Mouse (Mus musculus) hindbrain, embryonic 16.5 days (tissue): ENCODE results near the gene Ifi27. TPM values are rescaled to one million over a fixed set of nuclear protein-coding genes. Genes with fewer than 3 reads are reported as not detected.

Experiments used
- ATAC-seq: fragments of 200-750 bp; cut with Nextera tagmentation; 2 replicates; pipeline ENCODE4 v1.8.0; 2017; ENCODE audit warnings: moderate TSS enrichment, moderate library complexity
- H3K27ac ChIP-seq: fragments of 300-500 bp; sonication (generic); 2 replicates; pipeline ENCODE4 v1.5.1; 2014; ENCODE audit warnings: low read depth, mild to moderate bottlenecking, control low read depth, low read length, moderate library complexity
- H3K27me3 ChIP-seq: fragments of 300-500 bp; sonication (generic); replicated peaks from 2 replicates; pipeline ENCODE4 v1.6.1; 2014; ENCODE audit warnings: low read length; ENCODE audit not compliant: control insufficient read depth, insufficient read depth
- H3K36me3 ChIP-seq: fragments of 300-500 bp; sonication (generic); 2 replicates; pipeline ENCODE4 v1.6.1; 2014; ENCODE audit warnings: mild to moderate bottlenecking, low read length, moderate library complexity, mixed read lengths; ENCODE audit not compliant: control insufficient read depth, insufficient read depth
- H3K4me1 ChIP-seq: fragments of 300-500 bp; sonication (generic); 2 replicates; pipeline ENCODE4 v1.6.1; 2014; ENCODE audit warnings: low read depth, low read length; ENCODE audit not compliant: control insufficient read depth, insufficient read depth
- H3K4me2 ChIP-seq: fragments of 300-500 bp; sonication (generic); 2 replicates; pipeline ENCODE4 v1.6.1; 2014; ENCODE audit warnings: mild to moderate bottlenecking, low read length, control low read depth, moderate library complexity
- H3K4me3 ChIP-seq: fragments of 300-500 bp; sonication (generic); 2 replicates; pipeline ENCODE4 v1.5.1; 2014; ENCODE audit warnings: mild to moderate bottlenecking, low read length, control low read depth, moderate library complexity
- H3K9ac ChIP-seq: fragments of 300-500 bp; sonication (generic); 2 replicates; pipeline ENCODE4 v1.6.1; 2014; ENCODE audit warnings: low read depth, mild to moderate bottlenecking, control low read depth, low read length, moderate library complexity
- H3K9me3 ChIP-seq: fragments of 300-500 bp; sonication (generic); 2 replicates; pipeline ENCODE4 v1.6.1; 2014; ENCODE audit warnings: mild to moderate bottlenecking, low read length, moderate library complexity; ENCODE audit not compliant: control insufficient read depth
- WGBS: fragments of 180-500 bp; shearing (Covaris S2); extraction: QIAGEN DNeasy Blood & Tissue Kit; methylation state at CpG from one replicate; pipeline ENCODE4 v1.1.7; 2014; 5-methylcytosine and 5-hydroxymethylcytosine counted together
- polyA plus RNA-seq: library from polyadenylated mRNA; unstranded; fragments of >200 nt; fragmentation: Nextera tagmentation; extraction: Ambion mirVana; gene quantifications from 2 replicates; pipeline ENCODE4 v1.2.1, GENCODE M21; 2015

The Ifi27 gene
- polyA plus RNA-seq, 1 experiment from 2014 or later: 16.6 TPM

GRCm38 (mm10) chr12:103404131-103404530, 29.9 kb upstream of the Ifi27 start:
- peaks cover 46% of the 10 kb centered on the region for H3K36me3 ChIP-seq
- 87% methylated on average over 18 of the region's 18 CpGs for WGBS
- no peaks in the 10 kb centered on the region for H3K27me3 ChIP-seq
- no peak overlapping the region for H3K4me2 ChIP-seq
- H3K9ac ChIP-seq: no peak overlapping the region
- no peak for ATAC-seq
- H3K4me1 ChIP-seq: no peaks in the 10 kb centered on the region
- no peak overlapping the region for H3K27ac ChIP-seq
- no peak overlapping the region for H3K4me3 ChIP-seq
- no peaks in the 10 kb centered on the region for H3K9me3 ChIP-seq

DNA sequence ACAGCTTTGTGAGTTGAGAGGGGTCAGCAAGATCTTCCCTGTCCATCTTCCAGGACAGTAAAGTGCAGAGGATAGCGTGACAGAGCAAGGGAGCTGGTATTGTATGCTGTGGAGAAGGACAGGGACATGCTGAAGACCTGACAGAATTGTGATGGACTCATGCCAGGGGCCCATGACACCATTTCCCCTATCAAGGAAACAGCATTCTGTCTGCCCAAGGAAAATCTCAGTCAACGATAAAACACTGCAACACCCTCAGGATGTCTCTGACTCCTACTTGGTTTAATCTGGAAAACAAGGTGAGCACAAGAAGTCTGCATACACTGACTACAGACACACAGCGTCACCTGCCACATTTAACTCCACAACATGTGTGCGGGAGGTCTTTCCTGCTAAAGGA, 26.3 kb upstream of the Ifi27 start, which contains the start of gene 9330161L09Rik:
Gene 9330161L09Rik, minus strand, starts transcription at position 101 of the 400 bp plus-strand sequence.
- H3K4me1 ChIP-seq: no peaks in the 10 kb centered on the region
- H3K36me3 ChIP-seq: peaks cover 66% of the 10 kb centered on the region
- no peaks in the 10 kb centered on the region for H3K27me3 ChIP-seq
- ATAC-seq: no peak
- no peak within 1 kb of the TSS for H3K9ac ChIP-seq
- H3K4me2 ChIP-seq: no peak within 1 kb of the TSS
- H3K4me3 ChIP-seq: no peak within 1 kb of the TSS
- WGBS: 96% methylated on average over 4 of the region's 4 CpGs
- no peaks in the 10 kb centered on the region for H3K9me3 ChIP-seq
- no peak within 1 kb of the TSS for H3K27ac ChIP-seq

GRCm38 (mm10) chr12:103408144-103408543, 25.9 kb upstream of the Ifi27 start:
- no peaks in the 10 kb centered on the region for H3K9me3 ChIP-seq
- H3K27me3 ChIP-seq: no peaks in the 10 kb centered on the region
- no peak overlapping the region for H3K9ac ChIP-seq
- WGBS: 93% methylated on average over 10 of the region's 10 CpGs
- no peak for ATAC-seq
- peaks cover 62% of the 10 kb centered on the region for H3K36me3 ChIP-seq
- H3K4me3 ChIP-seq: no peak overlapping the region
- H3K27ac ChIP-seq: no peak overlapping the region
- H3K4me1 ChIP-seq: no peaks in the 10 kb centered on the region
- no peak overlapping the region for H3K4me2 ChIP-seq

DNA sequence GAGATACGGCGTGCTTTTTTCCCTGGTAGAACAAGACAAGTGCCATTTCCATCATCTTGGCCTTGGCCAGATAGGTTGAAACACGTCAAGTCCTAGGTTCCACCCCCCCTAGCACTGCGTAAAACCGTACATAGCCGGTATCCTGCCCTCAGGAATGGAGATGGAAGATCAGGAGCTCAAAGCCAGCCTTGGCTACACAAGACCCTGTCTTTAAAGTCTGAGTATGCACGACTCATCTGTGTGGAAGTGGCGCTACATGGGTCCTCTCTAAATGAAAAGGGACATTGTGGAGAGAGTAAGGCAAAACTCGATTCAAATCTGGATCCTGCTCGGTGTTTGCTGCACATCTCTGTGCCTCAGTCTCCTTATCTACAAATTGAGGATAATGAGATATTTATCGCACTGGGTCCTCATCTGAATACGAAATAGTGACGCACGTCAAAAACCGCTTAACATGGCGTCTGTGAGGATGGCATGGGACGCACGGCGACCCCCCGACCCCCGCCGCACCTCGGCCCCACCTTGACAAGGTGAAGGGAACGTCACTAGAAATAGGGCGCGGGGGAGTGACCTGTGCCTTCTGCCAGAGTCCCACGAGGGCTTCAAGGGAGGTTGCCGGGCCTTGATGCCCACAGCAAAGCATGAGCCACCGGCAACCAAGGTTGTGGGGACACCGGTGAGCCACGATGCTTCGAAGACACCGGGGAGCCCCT, 8.8 kb upstream of the Ifi27 start:
- WGBS: 9% methylated on average over 33 of the region's 33 CpGs
- no peak for ATAC-seq
- peak overlapping the region; percentile 91 for H3K9ac ChIP-seq

DNA sequence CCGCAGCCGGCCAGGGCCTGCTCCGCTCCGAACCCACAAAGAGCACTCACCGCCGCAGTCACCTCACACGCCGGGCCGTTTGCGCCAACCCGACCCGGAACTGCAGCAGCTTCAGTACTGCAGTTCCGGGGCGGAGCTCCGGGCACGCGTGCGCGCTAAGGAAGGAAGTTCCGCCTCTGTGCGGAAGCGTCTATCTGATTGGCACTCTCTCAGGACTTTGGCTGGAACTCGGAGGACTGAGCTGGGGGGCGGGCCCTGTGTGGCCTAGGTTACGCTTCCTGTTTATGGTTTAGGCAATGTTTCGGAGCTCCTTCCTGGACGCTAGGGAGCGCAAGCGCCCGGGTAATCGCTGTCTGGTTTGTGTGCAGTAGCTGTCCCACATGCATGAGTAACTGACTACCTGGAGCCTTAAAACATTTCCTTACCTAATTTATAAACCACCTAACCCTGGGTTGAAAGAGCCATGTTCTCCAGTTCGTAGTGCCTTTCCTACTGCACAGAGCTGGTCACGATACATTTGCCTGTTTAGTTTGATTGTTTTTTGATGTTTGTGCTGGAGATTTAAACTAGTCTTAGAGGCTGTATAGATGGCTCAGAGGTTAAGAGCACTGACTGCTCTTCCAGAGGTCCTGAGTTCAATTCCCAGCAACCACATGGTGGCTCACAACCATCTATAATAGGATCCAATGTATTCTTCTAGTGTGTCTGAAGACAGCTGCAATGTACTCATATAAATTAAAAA, 8.1 kb upstream of the Ifi27 start, which contains the start of gene Ddx24:
Gene Ddx24, minus strand, starts transcription at position 102 of the 742 bp plus-strand sequence.
- H3K27me3 ChIP-seq: no peaks in the 10 kb centered on the region
- H3K4me2 ChIP-seq: peak within 1 kb of the TSS; percentile 71
- peak within 1 kb of the TSS; percentile 73 for H3K27ac ChIP-seq
- H3K9ac ChIP-seq: peak within 1 kb of the TSS; percentile 91
- H3K36me3 ChIP-seq: peaks cover 9% of the 10 kb centered on the region
- peak; percentile 100 for ATAC-seq
- H3K9me3 ChIP-seq: peaks cover 2% of the 10 kb centered on the region; the same call in 1 of the 2 replicates
- peak within 1 kb of the TSS; percentile 84 for H3K4me3 ChIP-seq
- H3K4me1 ChIP-seq: peaks cover 35% of the 10 kb centered on the region
- 2% methylated on average over 33 of the region's 33 CpGs for WGBS

More for the DNA sequence above, 8.8 kb upstream of the Ifi27 start:
- Histone ChIP-seq H3K4me1 (peaks cover 38% of the 10 kb centered on the region), H3K27me3 (no peaks in the 10 kb centered on the region), H3K4me2 (peak overlapping the region; percentile 71), H3K4me3 (peak overlapping the region; percentile 84), H3K9me3 (peaks cover 2% of the 10 kb centered on the region; the same call in 1 of the 2 replicates), H3K36me3 (peaks cover 9% of the 10 kb centered on the region), H3K27ac (peak overlapping the region; percentile 73)

GRCm38 (mm10) chr12:103426710-103427109, 7.3 kb upstream of the Ifi27 start:
- Histone ChIP-seq H3K27ac (no peak overlapping the region), H3K4me3 (no peak overlapping the region), H3K9me3 (peaks cover 2% of the 10 kb centered on the region; the same call in 1 of the 2 replicates), H3K27me3 (no peaks in the 10 kb centered on the region), H3K4me2 (no peak overlapping the region), H3K4me1 (peaks cover 27% of the 10 kb centered on the region), H3K9ac (no peak overlapping the region), H3K36me3 (peaks cover 9% of the 10 kb centered on the region)
- 95% methylated on average over 7 of the region's 7 CpGs for WGBS
- ATAC-seq: no peak

GRCm38 (mm10) chr12:103433430-103433829, 581 bp upstream of the Ifi27 start:
- no peak for ATAC-seq
- H3K27ac ChIP-seq: no peak overlapping the region
- H3K4me3 ChIP-seq: no peak overlapping the region
- no peaks in the 10 kb centered on the region for H3K4me1 ChIP-seq
- no peaks in the 10 kb centered on the region for H3K9me3 ChIP-seq
- 88% methylated on average over 2 of the region's 2 CpGs for WGBS
- no peaks in the 10 kb centered on the region for H3K27me3 ChIP-seq
- H3K36me3 ChIP-seq: no peaks in the 10 kb centered on the region
- H3K4me2 ChIP-seq: no peak overlapping the region
- no peak overlapping the region for H3K9ac ChIP-seq

DNA sequence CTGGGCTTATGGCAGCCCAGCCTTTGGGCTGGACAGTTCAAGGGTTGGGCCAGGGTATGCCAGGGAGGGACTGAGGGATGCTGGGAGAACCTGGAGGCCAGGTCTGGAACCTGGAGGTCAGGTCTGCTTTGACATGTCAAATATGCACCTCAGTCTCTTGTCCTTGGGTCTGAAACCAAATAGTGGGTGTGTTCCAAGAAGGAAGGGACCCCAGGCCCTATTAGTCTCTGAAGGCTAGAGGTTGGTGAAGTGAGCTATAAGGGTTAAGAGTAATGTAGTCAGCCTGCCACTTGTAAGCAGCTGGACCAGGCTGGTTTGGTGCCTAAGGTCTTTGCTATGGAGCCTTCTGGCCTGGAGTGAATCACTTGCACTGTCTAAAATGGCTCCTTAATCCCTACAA, 850 bp downstream of the Ifi27 start:
- ATAC-seq: no peak

GRCm38 (mm10) chr12:103437601-103438000, 3.6 kb downstream of the Ifi27 start:
- Histone ChIP-seq H3K9me3 (no peaks in the 10 kb centered on the region), H3K27me3 (no peaks in the 10 kb centered on the region), H3K4me1 (no peaks in the 10 kb centered on the region), H3K4me2 (no peak overlapping the region), H3K9ac (no peak overlapping the region), H3K36me3 (no peaks in the 10 kb centered on the region), H3K27ac (no peak overlapping the region), H3K4me3 (no peak overlapping the region)
- 95% methylated on average over 1 of the region's 1 CpGs for WGBS
- ATAC-seq: no peak

More for the DNA sequence above, 850 bp downstream of the Ifi27 start:
- no peaks in the 10 kb centered on the region for H3K36me3 ChIP-seq
- no peaks in the 10 kb centered on the region for H3K4me1 ChIP-seq
- H3K9ac ChIP-seq: no peak overlapping the region
- H3K9me3 ChIP-seq: no peaks in the 10 kb centered on the region
- H3K4me2 ChIP-seq: no peak overlapping the region
- H3K27me3 ChIP-seq: no peaks in the 10 kb centered on the region
- H3K27ac ChIP-seq: no peak overlapping the region
- H3K4me3 ChIP-seq: no peak overlapping the region
